Mouse (Mus musculus) neural tube, embryonic 11.5 days (tissue): ENCODE data around the gene Cdh23. TPM values are rescaled to one million over a fixed set of nuclear protein-coding genes. Genes with fewer than 3 reads are reported as not detected.

Experiments used
- ATAC-seq: fragments of 200-750 bp; cut with Nextera tagmentation; 2 replicates; pipeline ENCODE4 v1.8.0; 2017; ENCODE audit warnings: moderate number of reproducible peaks, mild to moderate bottlenecking, moderate TSS enrichment, moderate library complexity; ENCODE audit not compliant: insufficient read depth, low FRiP score, low TSS enrichment
- DNase-seq: peaks from one replicate; pipeline ENCODE4 v3.0.0-alpha.2; 2015; ENCODE audit warnings: low spot score
- H3K27ac ChIP-seq: fragments of 300-500 bp; sonication (generic); 2 replicates; pipeline ENCODE4 v1.5.1; 2014; ENCODE audit warnings: low read depth, mild to moderate bottlenecking, low read length
- H3K27me3 ChIP-seq: fragments of 300-500 bp; sonication (generic); 2 replicates; pipeline ENCODE4 v1.6.1; 2014; ENCODE audit warnings: mild to moderate bottlenecking, low read length, mixed read lengths; ENCODE audit not compliant: control insufficient read depth, insufficient read depth
- H3K36me3 ChIP-seq: fragments of 300-500 bp; sonication (generic); 2 replicates; pipeline ENCODE4 v1.6.1; 2014; ENCODE audit warnings: mild to moderate bottlenecking, low read length, moderate library complexity, mixed read lengths; ENCODE audit not compliant: control insufficient read depth, insufficient read depth
- H3K4me1 ChIP-seq: fragments of 300-500 bp; sonication (generic); 2 replicates; pipeline ENCODE4 v1.6.1; 2014; ENCODE audit warnings: low read length, mixed read lengths; ENCODE audit not compliant: control insufficient read depth, insufficient read depth
- H3K4me2 ChIP-seq: fragments of 300-500 bp; sonication (generic); 2 replicates; pipeline ENCODE4 v1.6.1; 2014; ENCODE audit warnings: low read depth, mild to moderate bottlenecking, moderate library complexity
- H3K4me3 ChIP-seq: fragments of 300-500 bp; sonication (generic); 2 replicates; pipeline ENCODE4 v1.5.1; 2014; ENCODE audit warnings: low read depth, low read length
- H3K9ac ChIP-seq: fragments of 300-500 bp; sonication (generic); 2 replicates; pipeline ENCODE4 v1.6.1; 2014; ENCODE audit warnings: mild to moderate bottlenecking, low read length
- H3K9me3 ChIP-seq: fragments of 300-500 bp; sonication (generic); 2 replicates; pipeline ENCODE4 v1.6.1; 2016; ENCODE audit warnings: low read length; ENCODE audit not compliant: control insufficient read depth
- WGBS: fragments of 180-500 bp; shearing (Covaris S2); extraction: QIAGEN DNeasy Blood & Tissue Kit; methylation state at CpG from one replicate; pipeline ENCODE4 v1.1.7; 2014; 5-methylcytosine and 5-hydroxymethylcytosine counted together
- polyA plus RNA-seq: library from polyadenylated mRNA; unstranded; fragments of >200 nt; fragmentation: Nextera tagmentation; extraction: Ambion mirVana; gene quantifications from 2 replicates; pipeline ENCODE4 v1.2.1, GENCODE M21; 2014

The Cdh23 gene
- polyA plus RNA-seq, 1 experiment from 2014 or later: 0.50 TPM

- Histone ChIP-seq H3K4me3 (no peak overlapping the region), H3K36me3 (no peaks in the 10 kb centered on the region), H3K4me1 (no peaks in the 10 kb centered on the region), H3K27ac (no peak overlapping the region), H3K4me2 (no peak overlapping the region), H3K27me3 (no peaks in the 10 kb centered on the region), H3K9me3 (no peaks in the 10 kb centered on the region), H3K9ac (no peak overlapping the region)
- DNase-seq (peak; percentile 66), ATAC-seq (no peak)
- WGBS: 71% methylated on average over 8 of the region's 8 CpGs
Measured at GRCm38 (mm10) chr10:60445031-60445593, 251.2 kb downstream of the Cdh23 start.

- no peaks in the 10 kb centered on the region for H3K36me3 ChIP-seq
- no peaks in the 10 kb centered on the region for H3K9me3 ChIP-seq
- no peak overlapping the region for H3K27ac ChIP-seq
- H3K4me2 ChIP-seq: no peak overlapping the region
- WGBS: 5% methylated on average over 2 of the region's 2 CpGs
- H3K27me3 ChIP-seq: no peaks in the 10 kb centered on the region
- no peak overlapping the region for H3K9ac ChIP-seq
- no peaks in the 10 kb centered on the region for H3K4me1 ChIP-seq
- DNase-seq (no peak), ATAC-seq (no peak)
- H3K4me3 ChIP-seq: no peak overlapping the region
Measured at GRCm38 (mm10) chr10:60443078-60443477, 253.2 kb downstream of the Cdh23 start.

- DNase-seq (no peak), ATAC-seq (no peak)
- WGBS: 87% methylated on average over 4 of the region's 4 CpGs
- H3K9ac ChIP-seq: no peak overlapping the region
- no peaks in the 10 kb centered on the region for H3K4me1 ChIP-seq
- no peaks in the 10 kb centered on the region for H3K36me3 ChIP-seq
- H3K9me3 ChIP-seq: no peaks in the 10 kb centered on the region
- H3K4me2 ChIP-seq: no peak overlapping the region
- no peak overlapping the region for H3K4me3 ChIP-seq
- no peaks in the 10 kb centered on the region for H3K27me3 ChIP-seq
- no peak overlapping the region for H3K27ac ChIP-seq
Measured at GRCm38 (mm10) chr10:60442321-60442720, 254.0 kb downstream of the Cdh23 start.

- no peak overlapping the region for H3K4me3 ChIP-seq
- no peaks in the 10 kb centered on the region for H3K36me3 ChIP-seq
- no peaks in the 10 kb centered on the region for H3K27me3 ChIP-seq
- no peak overlapping the region for H3K9ac ChIP-seq
- WGBS: 44% methylated on average over 4 of the region's 4 CpGs
- H3K9me3 ChIP-seq: no peaks in the 10 kb centered on the region
- DNase-seq (no peak), ATAC-seq (no peak)
- H3K4me1 ChIP-seq: no peaks in the 10 kb centered on the region
- no peak overlapping the region for H3K4me2 ChIP-seq
- H3K27ac ChIP-seq: no peak overlapping the region
Measured at GRCm38 (mm10) chr10:60432679-60433078, 263.6 kb downstream of the Cdh23 start.

- H3K9me3 ChIP-seq: no peaks in the 10 kb centered on the region; the same call in 1 of the 2 replicates
- no peak overlapping the region for H3K27ac ChIP-seq
- H3K27me3 ChIP-seq: no peaks in the 10 kb centered on the region
- ATAC-seq (no peak), DNase-seq (no peak)
- H3K4me2 ChIP-seq: no peak overlapping the region
- WGBS: 35% methylated on average over 6 of the region's 6 CpGs
- H3K9ac ChIP-seq: no peak overlapping the region
- H3K4me1 ChIP-seq: no peaks in the 10 kb centered on the region
- no peak overlapping the region for H3K4me3 ChIP-seq
- no peaks in the 10 kb centered on the region for H3K36me3 ChIP-seq
Measured at GRCm38 (mm10) chr10:60430591-60430990, 265.7 kb downstream of the Cdh23 start.

GRCm38 (mm10) chr10:60430001-60430400 lies 266.3 kb downstream of the Cdh23 start:
- 71% methylated on average over 10 of the region's 10 CpGs for WGBS
- ATAC-seq: no peak
- Histone ChIP-seq H3K36me3 (no peaks in the 10 kb centered on the region), H3K4me3 (no peak overlapping the region), H3K4me2 (no peak overlapping the region), H3K9me3 (no peaks in the 10 kb centered on the region; the same call in 1 of the 2 replicates), H3K4me1 (no peaks in the 10 kb centered on the region), H3K27me3 (no peaks in the 10 kb centered on the region), H3K27ac (no peak overlapping the region), H3K9ac (no peak overlapping the region)
- no peak for DNase-seq

GRCm38 (mm10) chr10:60422756-60423155 lies 273.5 kb downstream of the Cdh23 start:
- no peak overlapping the region for H3K27ac ChIP-seq
- ATAC-seq (no peak), DNase-seq (no peak)
- no peak overlapping the region for H3K4me2 ChIP-seq
- no peaks in the 10 kb centered on the region; the same call in 1 of the 2 replicates for H3K9me3 ChIP-seq
- no peak overlapping the region for H3K4me3 ChIP-seq
- 66% methylated on average over 7 of the region's 7 CpGs for WGBS
- H3K36me3 ChIP-seq: no peaks in the 10 kb centered on the region
- H3K27me3 ChIP-seq: no peaks in the 10 kb centered on the region
- no peaks in the 10 kb centered on the region for H3K4me1 ChIP-seq
- H3K9ac ChIP-seq: no peak overlapping the region

GRCm38 (mm10) chr10:60419624-60420023 lies 276.7 kb downstream of the Cdh23 start:
- no peaks in the 10 kb centered on the region for H3K27me3 ChIP-seq
- no peak overlapping the region for H3K4me2 ChIP-seq
- DNase-seq: no peak
- no peak overlapping the region for H3K9ac ChIP-seq
- ATAC-seq: no peak
- no peaks in the 10 kb centered on the region for H3K9me3 ChIP-seq
- no peaks in the 10 kb centered on the region for H3K4me1 ChIP-seq
- H3K27ac ChIP-seq: no peak overlapping the region
- H3K36me3 ChIP-seq: no peaks in the 10 kb centered on the region
- WGBS: 20% methylated on average over 4 of the region's 4 CpGs
- H3K4me3 ChIP-seq: no peak overlapping the region

- Histone ChIP-seq H3K4me1 (no peaks in the 10 kb centered on the region), H3K27me3 (no peaks in the 10 kb centered on the region), H3K4me3 (no peak overlapping the region), H3K9ac (no peak overlapping the region), H3K4me2 (no peak overlapping the region), H3K27ac (no peak overlapping the region), H3K9me3 (no peaks in the 10 kb centered on the region), H3K36me3 (no peaks in the 10 kb centered on the region)
- 12% methylated on average over 3 of the region's 3 CpGs for WGBS
- no peak for ATAC-seq
- DNase-seq: peak; percentile 76
Measured at GRCm38 (mm10) chr10:60418137-60418536, 278.2 kb downstream of the Cdh23 start.
